Mouse (Mus musculus): ENCODE data around the gene Stc2. TPM values are rescaled to one million over a fixed set of nuclear protein-coding genes. Genes with fewer than 3 reads are reported as not detected.

Gene Stc2
- polyA plus RNA-seq (2012): not detected in 2 replicates

DNA sequence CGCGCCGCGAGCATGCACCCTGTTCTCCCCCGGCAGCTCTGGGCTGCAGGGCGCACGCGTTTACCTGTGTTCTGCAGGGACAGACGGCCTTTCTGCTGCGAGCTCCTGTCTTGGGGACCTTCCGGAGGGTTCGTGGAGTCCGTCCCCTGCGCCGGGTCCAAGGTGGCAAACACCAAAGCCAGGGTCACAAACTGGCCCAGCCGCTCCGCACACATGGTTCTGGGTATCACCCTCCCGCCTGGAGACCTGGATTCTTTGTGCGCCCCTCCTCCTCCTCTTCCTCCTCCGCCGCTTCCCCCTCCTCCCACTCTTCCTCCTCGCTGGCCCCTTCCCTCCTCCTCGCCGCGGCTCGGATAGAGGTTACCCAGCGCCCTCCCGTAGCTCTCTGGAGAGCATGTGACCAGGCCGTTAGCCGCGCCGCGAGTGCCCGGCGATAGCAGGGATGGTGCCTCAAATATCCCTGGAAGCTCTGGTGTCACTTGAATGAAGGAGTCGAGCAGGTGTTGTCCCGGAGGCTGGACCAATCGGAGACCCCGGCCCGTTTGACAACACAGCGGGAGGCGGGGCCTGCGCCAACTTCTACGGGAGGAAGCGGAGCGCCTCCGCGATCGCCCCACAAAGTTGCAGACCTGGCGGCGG lies at the start of gene Stc2:
Stc2 (minus strand) TSS at position 427 of the 639 bp plus-strand sequence.
- TF ChIP-seq GATA1 (IDR thresholded peaks at IDR 0.05; ENCODE audit: low read length): no peak

DNA sequence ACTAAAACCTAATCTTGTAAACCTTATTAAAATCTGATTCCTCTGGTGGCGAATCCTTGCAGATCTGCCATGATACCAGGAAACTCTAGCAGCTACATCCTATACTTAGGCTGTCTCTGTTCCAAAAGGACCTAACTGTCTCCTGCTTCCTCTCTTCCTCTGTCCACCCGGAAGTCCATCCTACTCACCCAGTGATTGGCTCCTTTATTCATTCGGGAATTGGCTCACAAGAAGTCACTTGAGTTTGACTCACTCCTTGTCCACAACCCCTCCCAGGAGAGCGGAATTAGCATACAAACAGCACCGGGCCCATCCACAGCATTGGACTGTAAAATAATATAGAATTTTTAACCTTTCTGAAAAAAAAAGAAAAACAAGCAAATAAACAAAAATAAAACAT lies 47.2 kb upstream of the Stc2 start:
- TF ChIP-seq GATA1 (IDR thresholded peaks at IDR 0.05; ENCODE audit: low read length): no peak

DNA sequence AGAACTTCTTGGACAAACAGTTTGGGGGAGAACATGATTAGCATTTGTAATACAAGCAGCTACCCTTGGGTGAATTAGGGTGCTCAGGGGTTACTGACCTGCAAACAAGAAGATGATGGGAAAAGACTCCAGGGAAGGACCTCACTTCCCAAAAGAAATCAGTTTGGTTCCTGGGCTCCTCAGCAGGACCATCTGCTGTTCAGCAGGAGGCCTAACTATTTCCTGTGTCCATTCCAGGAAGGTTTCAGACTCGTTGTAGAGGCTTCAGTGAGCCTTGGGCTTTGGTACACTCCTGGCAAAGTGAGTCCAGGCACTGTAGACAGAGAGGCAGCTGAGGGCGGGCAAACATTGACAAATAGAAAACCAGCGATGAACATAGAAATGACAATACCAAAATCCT lies 42.5 kb upstream of the Stc2 start:
- no peak for TF ChIP-seq GATA1 (IDR thresholded peaks at IDR 0.05; ENCODE audit: low read length)

DNA sequence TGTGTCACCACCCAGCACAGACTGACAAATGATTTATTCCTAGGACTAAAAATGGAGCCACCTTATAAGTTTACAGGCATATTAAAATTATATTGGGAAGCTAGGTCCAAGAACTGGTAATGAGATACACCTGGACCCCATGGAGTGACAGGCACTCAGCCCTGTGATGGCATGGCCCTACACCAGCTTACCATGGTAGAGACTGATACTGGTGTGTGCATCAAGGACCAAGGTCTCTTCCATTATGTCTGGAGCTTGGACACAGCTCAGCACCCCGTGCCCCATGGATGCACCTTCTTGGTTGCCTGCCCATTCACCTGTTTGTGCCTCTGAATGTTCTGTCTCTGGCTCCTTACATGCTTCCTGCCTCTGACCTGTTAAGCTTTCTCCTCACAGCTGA lies 36.9 kb upstream of the Stc2 start:
- TF ChIP-seq GATA1 (IDR thresholded peaks at IDR 0.05; ENCODE audit: low read length): no peak

DNA sequence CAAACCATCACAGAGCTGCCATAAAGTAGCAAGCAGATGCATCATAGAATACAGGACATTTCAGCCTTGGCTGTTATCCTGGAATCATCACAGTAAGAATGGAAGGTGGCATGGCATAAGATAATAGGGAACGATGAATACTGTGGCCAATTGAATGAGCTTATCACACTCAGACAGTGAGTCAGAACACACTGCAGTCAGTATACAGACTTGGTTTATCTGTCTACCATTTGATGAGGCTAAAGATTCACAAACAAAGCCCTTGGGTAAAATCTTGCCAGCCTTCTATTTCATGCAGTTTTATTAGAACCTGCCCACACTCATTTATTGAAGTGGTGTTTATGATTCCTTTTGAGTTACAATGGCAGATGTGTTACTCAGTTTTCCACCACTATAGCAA lies 33.2 kb upstream of the Stc2 start:
- no peak for TF ChIP-seq GATA1 (IDR thresholded peaks at IDR 0.05; ENCODE audit: low read length)

DNA sequence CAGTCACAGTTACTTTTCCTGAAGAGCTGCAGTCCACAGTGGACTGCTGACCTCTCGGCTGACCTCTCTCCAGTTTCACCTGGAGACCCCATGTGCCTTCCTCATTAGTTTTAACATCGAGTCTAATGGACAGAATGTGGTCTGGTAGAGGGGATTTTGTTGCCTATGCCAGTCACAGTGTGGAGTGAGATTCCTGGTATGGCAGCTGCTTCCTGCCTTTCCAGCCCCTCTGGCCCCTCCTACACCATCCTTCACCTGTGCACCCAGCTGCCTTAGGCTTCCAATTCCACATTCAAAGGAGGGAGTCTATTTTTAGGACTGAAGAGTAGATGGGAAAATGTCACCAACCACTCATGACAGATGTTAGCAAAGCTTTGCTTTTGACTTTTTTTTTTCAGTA lies 28.7 kb upstream of the Stc2 start:
- no peak for TF ChIP-seq GATA1 (IDR thresholded peaks at IDR 0.05; ENCODE audit: low read length)

DNA sequence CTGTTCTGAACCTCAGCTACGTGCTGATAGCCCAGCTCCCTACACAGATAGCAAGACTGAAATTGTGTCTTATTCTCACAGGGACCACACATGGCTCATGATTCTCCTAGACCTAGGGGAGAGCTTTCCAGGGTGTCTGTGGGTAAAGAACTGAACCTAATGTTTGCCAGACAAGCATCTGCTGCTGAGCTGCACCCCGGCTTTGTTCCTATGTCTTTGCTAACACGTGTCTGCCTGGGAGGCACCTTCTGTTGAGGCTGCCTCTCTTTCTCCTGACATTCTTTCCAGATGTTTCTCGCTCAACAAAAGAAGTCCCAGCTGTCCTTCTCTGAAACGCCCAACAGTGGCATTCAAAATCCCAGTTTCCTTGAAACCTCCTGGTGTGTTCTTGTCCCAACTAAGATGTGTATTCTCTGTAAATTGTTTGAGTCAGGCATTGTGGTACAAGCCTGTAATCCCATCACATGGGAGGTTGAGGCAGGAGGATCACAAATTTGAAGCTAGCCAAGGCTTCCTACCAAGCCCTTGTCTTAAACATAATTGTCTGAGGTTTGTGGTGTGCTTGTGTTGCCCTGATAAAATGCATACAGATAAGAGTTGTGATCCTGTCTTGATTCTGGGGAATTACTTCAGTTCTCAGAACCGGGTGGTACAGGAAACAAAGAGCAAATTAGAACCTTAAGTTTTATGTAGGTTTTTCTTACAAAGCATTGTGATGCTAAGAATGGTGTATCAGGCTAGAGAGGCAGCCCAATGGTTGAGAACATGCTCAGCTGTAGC lies 27.0 kb upstream of the Stc2 start:
- no peak for TF ChIP-seq GATA1 (IDR thresholded peaks at IDR 0.05; ENCODE audit: low read length)

DNA sequence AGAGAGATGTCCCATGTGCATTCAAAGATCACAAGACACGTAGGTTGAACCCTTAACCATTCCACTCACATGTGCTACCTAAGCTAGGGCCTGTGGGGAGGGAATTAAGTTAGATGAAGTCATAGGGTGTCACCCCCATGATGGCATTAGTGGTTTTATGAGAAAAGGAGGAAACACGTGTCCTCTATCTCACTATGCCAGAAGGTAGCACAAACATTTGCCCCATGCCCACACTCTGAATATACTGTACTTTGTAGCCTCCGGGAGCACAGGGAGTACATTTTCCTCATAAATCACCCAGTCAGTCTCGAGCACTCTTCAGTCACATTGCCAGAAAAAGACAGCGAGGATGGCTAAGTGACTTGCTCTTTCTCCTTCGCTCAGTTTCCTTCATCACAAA lies 24.2 kb upstream of the Stc2 start:
- TF ChIP-seq GATA1 (IDR thresholded peaks at IDR 0.05; ENCODE audit: low read length): no peak

DNA sequence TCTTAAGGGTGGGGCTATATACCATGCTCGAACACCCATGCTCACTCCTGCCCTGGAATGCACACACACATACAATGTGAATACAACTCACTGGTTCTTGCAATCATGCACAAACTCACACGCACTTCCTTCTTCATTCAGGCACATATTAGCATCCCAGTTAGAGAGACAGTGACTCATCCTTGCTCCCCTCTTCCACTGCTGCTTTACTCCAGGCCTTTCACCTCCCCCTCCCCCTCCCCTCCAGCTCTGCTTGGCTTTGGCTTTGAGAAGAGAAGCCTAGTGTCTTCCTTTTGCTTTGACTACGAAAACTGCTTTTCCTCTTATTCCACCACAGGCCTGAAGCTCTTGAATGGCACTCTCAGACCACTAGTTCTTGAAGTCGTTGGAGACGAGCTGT lies 22.5 kb upstream of the Stc2 start:
- TF ChIP-seq GATA1 (IDR thresholded peaks at IDR 0.05; ENCODE audit: low read length): no peak

DNA sequence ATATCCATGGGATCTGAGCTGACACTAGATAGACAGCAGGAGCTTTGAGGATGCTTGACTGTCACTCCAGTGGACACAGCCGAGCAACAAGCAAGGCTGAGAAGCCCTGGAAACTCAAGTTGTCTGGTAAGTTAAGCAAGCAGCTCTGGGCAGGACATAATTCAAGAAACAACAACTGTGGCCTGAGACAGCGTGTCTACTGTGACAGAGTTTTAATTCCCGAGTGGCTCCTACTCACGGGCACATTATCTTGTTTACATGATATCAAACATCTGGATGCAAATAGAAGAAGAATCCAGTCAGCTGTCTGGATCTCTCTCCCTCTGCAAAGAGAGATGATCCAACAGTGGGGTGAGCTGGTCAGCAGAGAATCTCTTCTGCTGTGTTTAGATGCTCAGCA lies 19.0 kb upstream of the Stc2 start:
- no peak for TF ChIP-seq GATA1 (IDR thresholded peaks at IDR 0.05; ENCODE audit: low read length)

DNA sequence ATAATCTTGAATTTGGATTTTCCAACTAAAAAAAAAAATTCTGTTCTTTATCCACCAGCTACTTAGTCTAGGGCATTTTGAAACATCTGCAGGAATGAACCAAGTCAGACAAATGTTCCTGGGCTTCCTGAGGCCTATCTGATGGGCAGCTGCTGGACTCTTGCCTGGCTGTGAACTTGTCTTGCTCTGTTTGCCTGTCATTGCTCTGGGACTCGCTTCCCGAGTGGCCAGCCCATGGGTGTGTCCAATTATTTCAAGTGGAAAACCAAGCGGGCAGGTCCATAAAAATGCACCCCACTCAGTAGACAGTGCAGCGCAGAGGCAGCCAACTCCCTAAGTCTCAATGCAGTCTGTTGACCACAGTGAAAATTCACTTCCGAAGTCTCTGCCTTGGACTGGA lies 17.7 kb upstream of the Stc2 start:
- TF ChIP-seq GATA1 (IDR thresholded peaks at IDR 0.05; ENCODE audit: low read length): no peak

DNA sequence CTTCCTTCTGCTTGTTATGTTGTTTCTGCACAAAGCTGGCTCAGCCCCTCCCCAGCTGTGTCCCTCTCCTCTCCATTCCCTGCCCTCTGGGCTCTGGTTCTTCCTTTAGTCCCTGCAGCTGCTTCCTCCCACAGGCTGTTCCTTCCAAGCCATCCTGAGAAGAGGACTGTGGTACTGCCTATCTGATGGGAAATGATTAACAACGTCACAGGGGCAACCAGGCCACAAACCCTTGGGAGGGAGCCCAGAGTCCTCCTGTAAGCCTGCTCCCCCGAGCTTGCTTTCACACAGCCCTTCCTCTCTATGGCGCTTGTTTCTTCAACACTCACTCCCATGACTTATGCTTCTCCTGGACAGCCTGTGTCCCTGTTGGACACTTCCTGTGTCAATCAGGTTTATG lies 16.7 kb upstream of the Stc2 start:
- TF ChIP-seq GATA1 (IDR thresholded peaks at IDR 0.05; ENCODE audit: low read length): no peak

DNA sequence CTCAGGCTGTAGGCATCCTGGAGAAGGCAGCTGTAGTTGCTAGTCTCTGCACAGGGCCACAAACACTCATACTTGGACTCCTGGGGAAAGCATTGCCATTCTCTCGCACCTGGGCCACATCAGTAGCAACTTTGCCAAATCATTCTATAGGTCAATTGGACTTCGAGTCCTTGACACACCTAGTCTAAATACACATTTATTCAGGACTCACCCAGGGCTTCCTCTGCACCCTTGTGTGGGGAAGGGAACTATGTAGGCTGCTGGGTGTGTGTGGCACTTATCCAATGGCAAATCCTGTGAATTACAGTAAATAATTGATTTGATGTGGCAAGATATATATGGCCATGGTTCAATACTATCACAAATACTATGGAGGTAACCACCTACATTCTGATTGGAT lies 14.1 kb upstream of the Stc2 start:
- no peak for TF ChIP-seq GATA1 (IDR thresholded peaks at IDR 0.05; ENCODE audit: low read length)

DNA sequence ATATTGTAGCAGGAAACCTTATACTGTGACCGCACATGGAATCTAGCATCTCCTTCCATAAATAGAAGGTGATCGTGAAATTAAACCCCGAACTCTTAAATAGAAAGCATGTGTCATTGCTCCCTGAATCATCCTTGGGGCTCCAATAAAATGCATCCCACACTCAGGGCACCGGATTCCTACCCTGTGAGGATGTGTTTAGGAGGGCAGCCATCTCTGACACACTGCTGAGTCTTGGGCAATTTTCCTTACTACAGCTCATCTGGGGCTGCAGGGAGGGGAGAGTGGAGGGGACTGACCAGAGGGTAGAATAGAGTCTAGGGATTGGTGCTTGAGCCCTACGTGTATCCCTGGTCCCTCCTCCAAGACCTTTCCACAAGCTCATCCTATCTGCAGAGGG lies 12.3 kb upstream of the Stc2 start:
- TF ChIP-seq GATA1 (IDR thresholded peaks at IDR 0.05; ENCODE audit: low read length): no peak

DNA sequence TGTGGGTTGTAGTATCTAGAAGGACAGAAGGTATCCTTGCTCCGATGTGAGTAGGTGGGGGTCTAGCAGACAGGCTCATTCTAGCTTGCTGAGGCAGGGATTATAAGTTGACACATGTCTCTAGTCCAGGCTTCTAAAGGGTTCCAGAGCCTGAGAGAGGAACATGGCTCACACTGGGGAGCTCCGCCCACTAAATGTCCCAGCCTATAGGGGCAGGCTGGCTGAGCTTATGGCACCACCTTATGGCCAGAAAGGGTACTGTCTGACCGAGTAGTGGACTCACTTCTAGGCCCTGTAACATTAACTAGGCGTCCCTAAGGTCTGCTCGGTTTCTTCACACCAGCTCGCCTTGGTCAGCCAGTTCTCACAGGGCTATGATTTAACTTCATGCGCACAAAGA lies 3.6 kb upstream of the Stc2 start:
- no peak for TF ChIP-seq GATA1 (IDR thresholded peaks at IDR 0.05; ENCODE audit: low read length)

DNA sequence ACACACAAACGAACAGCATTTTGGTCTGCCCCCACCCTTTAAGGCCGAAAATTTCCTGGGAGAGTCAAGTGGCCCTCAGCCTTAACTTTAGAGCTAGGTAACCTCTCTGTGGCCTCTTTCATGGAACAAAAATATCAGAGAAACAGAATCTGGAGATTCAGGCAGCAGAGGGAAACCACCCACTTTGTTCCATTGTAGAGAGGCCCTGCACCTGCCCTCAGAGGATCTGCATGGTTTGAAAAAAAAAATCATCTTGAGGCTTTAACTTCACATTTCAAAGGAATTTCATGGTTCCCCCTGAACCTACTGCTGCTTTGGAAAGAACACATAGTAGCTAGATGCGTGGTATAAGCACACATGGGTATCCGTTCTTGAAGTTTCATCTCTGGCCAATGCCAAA lies 2.3 kb upstream of the Stc2 start:
- no peak for TF ChIP-seq GATA1 (IDR thresholded peaks at IDR 0.05; ENCODE audit: low read length)

DNA sequence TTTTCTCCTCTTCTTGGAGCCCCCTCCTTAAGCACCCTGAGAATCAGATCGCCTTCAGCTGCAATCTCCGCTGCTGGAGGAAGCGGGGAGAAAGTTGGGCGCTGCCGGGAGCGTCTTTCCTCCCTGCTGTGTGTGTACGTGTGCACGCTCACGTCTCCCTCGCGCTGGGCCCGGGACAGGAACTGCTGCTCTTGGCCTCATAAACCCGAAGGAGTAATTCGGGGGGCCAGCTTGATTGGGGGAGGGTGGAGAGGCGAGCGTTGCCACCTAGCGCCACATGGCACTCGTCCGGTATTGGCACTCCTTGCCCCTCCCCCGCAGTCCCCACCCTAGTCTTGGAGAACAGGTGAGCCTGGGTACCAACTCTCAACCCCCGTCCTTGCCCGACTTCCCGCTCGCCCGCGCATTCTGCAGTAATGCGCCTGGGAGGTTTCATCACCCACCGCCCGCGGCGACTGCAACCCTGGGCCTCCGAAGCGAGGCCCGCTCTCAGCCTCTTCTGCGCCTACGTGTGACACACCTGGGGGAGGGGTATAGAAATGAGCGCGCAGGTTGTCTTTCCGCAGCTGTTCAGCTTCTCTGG lies 1.5 kb upstream of the Stc2 start:
- no peak for TF ChIP-seq GATA1 (IDR thresholded peaks at IDR 0.05; ENCODE audit: low read length)

Data from G1E-ER4 (cell line).